Mouse (Mus musculus) G1E-ER4 (cell line): ENCODE measurements around the gene Napa. TPM values are rescaled to one million over a fixed set of nuclear protein-coding genes. Genes with fewer than 3 reads are reported as not detected.

Source experiments
- GATA1 ChIP-seq: IDR thresholded peaks from one replicate; pipeline ENCODE4 v1.8.0; 2012; ENCODE audit warnings: low read length, inconsistent platforms
- polyA plus RNA-seq: library from polyadenylated mRNA; stranded (reverse); fragments of >175 nt; gene quantifications from 2 replicates; pipeline ENCODE4 v1.2.3, GENCODE M21; 2012

Napa gene
- polyA plus RNA-seq: 271 and 283 TPM in 2 replicates

DNA sequence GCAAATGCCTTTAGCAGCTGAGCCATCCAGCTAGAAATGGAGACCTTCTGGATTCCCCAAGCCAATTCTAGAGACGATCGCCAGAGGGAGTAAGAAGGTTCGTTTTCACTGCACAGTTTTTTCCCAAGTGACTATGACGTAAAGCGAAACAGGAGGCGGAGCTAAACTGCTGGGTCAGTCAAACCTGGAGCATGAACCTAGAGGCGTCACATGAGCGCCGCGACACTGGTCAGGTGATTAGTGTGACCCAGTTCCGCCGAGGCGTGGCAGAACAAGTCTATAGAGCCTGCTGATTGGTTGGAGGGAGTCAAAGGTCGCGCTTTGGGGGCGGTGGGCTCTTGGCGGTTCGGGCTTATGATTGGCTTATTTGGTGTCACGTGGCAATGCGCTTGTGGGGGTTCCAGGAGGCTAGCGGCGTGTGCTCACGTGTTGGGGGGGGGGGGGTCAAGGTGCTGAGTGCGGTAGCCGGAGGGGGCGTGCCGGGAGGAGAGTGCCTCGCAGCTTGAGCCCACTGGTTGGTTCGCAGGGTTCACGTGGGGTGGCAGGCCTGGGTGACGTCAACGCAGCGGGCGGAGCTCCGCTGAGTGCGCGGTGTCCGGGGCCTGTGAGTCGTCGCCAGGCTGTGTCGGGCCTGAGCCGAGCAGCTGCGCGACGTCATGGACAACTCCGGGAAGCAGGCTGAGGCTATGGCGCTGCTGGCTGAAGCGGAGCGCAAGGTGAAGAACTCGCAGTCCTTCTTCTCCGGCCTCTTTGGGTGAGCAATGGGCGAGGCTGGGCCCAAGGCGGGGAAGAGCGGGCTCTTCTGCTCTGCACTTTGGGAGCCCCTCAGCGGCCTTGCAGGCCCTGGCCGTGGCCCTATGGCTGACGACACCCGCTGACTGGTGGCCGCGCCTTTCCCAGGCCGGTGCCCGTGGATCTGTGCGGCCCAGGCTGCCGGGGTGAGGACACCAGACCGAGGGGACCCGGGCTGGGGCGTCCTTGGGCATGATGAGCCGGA is at the start of gene Napa:
Napa (plus strand) TSS at position 438 of the 997 bp plus-strand sequence.
- TF ChIP-seq GATA1: no peak

DNA sequence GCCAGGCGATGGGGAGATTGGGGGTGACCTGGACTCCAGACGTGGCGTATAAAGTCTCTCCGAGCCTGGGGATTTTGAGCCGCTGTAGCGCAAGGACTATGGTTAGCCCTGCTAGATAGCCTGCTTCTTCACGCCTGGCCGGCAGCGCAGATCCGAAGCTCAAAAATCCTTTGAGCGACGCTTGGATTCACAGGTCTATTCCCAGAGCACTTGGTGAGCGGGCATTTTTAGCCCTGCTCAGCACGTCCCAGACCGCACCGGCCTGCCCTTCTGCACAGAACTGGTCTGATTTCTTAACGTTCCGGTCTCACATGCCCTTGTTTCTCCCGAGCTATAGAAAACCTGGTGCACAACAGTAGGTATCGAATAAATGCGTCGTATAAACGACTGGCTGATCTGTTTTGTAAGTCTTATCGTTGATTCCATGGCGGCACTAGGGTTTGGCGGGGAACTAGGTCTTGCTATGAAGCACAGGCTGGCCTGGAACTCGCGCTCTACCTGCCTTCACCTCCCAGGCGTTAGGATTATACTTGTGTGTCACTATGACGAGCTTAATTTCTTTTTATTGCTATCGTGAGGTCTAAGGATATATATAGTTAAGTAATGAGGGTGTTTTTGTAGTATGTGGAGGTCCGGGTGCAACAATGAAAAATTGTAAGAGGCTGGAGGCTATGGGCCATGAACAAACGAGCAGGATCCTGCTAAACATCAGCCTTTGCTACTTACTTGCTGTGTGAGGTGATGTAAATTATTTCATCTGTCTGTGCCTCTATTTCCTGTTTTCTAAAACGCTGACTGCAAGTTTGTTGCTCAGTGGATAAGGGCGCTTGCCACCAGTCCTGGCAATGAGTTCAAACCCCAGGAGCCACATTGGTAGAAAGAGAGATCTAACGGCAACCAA is 49.3 kb upstream of the Napa start:
- TF ChIP-seq GATA1: no peak

DNA sequence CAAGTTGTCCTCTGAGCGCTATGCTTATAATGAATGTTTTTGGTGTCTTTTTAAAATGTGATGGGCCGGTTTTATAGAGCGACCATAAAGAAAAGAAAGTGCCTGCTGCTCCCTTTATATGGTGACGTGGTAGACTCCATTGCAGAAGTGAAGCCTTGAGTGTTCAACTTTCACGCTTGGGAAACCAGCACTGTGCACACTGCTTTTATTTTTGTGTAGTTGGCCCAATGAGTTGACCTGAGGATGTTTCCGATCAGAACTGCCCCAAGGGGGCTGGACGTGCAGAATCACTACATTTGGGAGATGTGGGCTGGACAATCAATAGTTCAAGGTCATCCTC is 48.7 kb upstream of the Napa start:
- no peak for TF ChIP-seq GATA1

DNA sequence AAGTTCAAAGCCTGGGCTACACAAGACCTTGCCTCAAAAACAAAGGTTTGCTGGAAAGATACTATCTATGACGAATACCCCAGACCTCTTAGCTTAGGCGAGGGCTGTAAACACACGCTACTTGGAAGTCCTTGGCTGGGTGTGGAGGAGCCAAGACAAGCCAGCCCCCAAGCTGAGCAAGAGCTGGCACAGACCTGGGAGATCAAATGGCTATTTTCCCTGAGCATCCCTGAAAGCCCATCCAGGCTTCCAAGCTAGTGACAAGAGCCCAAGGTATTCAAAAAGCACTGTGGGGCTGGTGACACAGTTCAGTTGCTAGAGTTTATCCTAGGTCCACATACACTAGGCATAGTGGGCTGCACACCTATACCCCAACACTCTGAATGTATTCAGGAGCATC is 47.7 kb upstream of the Napa start:
- no peak for TF ChIP-seq GATA1

DNA sequence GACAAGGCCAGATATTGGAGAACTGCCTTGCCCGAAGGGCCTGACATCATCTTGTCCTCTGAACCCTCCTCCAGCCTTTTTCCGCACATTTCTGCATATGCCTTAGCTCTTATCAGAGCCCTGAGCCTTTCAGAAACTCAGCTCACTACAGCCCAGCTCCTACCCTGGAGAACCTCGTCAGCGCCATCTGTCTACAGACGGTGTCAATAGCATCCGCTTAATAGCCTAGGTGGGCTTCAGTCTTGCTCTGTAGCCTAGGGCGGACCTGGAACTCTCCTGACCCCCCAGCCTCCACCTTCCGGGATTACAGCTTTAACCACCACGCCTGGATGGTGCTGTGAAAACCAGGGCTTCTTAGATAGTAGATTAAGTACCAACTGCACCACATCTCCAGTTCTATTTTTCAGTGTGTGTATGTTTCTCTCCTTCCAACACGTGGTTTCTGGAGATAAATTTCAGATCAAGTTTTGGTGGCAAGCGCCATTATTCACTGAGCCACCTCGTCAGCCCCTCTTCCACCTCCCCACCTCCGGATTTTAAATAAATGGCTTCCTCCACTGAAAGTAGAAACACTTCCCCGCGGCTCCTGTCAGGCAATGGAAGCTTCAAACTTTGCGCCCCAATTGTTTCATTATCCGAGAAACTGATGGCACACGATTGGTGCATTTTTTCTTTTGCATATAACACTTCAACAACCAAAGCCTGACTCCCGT is 46.2 kb upstream of the Napa start:
- no peak for TF ChIP-seq GATA1

DNA sequence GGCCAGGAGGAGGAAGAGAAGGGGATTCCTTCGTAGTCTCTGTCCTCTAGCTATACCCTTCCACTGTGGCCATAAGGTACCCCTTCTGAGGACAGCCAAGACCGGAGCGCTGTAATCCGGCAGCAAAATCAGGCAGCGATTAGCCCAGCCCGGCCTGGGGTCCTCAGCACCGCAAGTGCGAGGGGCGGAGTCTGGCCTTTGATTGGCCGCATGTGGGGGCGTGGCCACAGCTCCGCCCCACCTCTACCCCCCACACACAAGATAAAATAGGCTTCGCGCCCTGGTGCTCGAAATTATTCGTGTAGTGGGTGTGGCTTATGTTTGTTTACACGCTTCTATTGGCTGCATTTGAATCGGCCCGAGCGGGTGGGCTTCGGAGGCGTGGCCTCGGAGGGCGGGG is 45.6 kb upstream of the Napa start:
- peak; percentile 5 for TF ChIP-seq GATA1

DNA sequence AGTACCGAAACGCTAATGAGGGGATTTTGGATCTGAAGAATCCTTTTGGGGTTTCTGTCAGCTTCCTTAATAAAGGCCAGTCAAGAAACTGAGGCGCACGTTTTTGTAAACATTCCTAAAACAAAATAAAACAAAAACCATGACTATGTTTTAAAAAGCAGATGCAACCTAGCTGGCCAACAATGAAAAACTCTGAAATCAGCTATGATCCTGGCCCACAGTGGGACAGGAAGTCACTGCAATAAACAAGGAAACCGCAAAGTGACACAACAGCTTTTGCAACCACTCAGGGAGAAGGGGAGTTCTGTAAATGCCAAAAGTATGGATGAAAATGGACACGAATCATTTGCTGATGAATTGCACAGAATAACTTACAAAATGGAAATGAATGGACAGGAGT is 45.2 kb upstream of the Napa start:
- TF ChIP-seq GATA1: no peak

DNA sequence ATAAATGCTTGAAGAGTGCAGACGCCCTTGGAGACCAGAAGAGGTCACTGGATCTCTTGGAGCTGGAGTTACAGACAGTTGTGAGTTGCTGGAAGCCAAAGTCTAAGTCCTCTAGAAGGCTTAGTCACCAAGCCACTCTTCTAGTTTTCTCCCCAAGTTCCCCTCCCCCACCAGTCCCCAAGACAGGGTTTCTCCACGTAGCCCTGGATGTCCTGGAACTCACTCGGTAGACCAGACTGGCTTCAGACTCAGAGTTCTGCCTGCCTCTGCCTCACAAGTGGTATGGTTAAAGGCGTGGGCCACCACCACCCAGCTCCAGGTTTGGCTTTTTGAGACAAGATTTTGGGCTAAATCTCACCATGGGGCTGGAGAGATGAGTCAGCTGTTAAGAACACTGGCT is 43.3 kb upstream of the Napa start:
- no peak for TF ChIP-seq GATA1

DNA sequence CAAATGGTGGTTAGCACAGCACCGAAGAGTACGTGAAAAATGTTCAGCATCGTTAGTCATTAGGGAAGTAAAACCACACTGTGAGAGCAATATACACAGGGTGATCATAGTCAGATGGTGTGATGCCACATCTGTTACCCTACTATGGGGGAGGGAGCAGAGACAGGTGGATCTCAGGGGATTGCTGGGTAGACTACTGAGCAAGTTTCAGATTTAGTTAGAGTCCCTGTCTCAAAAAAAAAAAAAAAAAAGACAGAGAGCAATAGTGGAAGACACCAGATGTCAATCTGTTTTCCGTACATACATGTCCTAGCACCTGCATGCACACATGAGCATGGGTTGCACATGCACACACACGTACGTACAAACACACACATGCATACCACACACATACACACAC is 42.6 kb upstream of the Napa start:
- no peak for TF ChIP-seq GATA1

DNA sequence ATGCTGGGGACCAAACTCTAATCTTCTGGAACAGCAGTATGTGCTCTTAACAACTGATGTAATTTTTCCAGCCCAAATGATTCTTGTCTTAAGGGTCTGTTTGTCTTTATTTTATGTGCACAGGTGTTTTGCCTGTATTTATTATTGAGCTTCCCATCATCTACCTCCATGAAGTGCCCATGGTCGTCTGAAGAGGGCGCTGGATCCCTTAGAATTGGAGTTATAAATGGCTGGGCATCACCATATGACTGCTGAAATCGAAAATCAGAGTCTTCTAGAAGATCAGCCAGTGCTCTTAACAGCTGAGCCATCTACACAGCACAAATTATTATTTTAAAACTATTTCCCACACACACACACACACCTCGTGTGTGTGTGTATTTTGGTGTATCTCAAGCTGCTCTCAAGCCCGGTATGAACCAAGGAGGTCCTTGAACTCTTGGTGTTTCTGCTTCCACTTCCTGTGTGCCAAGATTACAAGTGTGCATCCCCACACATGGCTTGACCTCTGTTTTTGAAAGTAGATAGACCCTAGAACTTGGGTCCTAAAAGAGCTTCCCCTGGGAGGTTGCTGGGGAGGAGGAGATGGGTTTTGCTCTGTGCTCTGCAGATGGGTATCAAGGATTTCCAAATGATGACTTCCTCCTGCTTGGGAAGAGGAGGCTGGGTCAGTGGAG is 41.7 kb upstream of the Napa start:
- no peak for TF ChIP-seq GATA1

DNA sequence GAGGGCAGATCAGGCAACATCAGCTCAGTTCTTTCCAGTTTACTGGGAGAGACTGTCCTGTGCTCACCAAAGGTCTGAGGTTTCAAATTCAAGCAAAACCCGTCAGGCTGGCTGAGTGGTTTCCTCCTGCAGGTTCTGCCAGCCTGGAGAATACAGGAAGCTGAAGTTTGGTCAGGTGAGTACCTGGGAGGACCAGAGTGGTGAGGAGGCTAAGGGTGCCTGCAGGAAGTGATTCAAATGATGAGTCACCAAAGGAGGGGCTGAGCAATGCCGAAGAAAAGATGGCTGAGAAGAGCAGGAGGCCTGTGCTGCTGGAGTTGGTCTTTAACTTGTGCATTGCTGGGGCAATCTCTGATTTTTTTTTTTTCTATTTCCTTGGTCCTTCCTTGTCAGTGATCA is 41.1 kb upstream of the Napa start:
- no peak for TF ChIP-seq GATA1

DNA sequence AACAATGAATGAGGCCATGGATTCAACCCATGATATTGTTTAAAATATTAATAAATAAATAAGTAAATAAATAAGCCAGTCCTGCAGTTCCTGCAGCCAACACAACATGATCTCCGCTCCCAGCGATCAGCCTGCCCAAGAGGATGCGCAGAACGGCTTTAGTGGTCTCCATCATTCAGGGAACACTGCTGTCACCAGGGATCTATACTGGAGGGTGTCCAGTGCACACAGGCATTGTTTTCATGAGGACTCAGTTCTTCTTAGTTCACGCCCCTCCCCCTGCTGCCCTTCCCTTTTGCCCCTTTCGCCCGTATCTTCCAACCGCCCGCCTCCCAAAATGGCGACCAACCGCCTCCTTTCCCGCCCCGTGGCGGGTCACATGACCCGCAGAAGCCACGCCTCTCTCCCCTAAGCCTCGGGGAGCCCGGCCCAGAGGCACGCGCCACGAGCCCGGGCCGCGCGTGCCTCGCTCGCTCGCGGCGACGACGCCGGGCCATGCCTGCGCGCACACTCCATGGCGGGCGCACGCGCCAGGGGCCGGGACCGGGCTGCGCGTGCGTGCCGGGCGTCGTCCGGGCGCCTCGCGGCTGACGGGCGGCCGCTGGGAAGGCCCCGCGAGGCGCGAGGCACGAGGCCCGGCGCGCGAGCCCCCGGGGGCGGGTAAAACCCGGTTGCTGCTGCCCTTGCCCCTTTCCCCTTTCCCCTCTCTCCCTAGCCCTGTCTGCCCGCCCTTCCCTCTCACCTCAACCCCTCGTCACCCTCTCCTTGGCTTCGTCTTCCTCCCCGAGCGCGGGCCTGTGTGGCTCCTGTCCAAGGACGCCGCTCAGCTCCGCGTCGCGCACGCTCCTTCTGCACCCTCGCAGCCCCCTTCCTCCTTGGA is 36.8 kb upstream of the Napa start, which contains the start of gene Zfp541:
Zfp541 (plus strand) TSS at position 596 of the 880 bp plus-strand sequence.
- TF ChIP-seq GATA1: no peak

DNA sequence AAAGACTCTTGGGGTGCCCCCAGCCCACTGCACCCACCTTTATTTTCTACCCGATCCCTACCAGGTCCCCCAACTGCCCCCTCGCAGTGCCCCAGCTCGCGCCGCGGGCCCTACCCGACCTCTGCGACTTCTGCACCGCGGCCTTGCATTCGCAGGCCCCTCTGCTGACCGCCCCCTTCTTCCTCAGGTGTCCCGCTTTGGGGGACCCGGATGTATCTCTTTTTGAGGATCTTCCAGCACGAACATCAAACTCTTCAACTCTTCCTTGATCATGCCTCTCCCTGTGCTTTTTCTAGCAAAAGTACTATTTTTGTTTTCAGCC is 36.2 kb upstream of the Napa start:
- TF ChIP-seq GATA1: no peak

DNA sequence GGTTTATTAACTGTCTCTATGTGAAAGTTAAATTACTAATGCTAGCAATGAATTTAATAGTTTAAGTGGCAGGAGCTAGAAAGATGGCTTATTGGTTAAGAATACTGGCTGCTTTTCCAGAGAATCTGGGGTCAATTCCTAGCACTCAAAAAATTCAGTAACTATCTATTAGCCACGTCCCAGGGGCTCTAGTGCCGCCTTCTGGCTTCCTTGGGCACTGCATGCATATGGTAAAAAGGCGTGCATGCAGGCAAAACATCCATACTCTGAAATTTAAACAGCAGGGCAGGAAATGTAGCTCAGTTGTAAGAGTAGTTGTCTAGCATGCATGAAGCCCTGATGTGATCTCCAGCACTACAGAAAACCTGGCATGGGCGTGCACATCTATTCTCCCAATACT is 34.8 kb upstream of the Napa start:
- no peak for TF ChIP-seq GATA1
